Mouse (Mus musculus) forebrain, embryonic 15.5 days (tissue): ENCODE measurements at regions not wholly inside any gene's neighbourhood (a gene's known extent, or its start where the extent isn't known, plus 50 kb on each side); places are given as distances from the start of the nearest gene placed in this dataset.

Experiments used
- ATAC-seq: fragments of 200-750 bp; cut with Nextera tagmentation; replicated peaks from 2 replicates; pipeline ENCODE4 v1.8.0; 2017; ENCODE audit warnings: mild to moderate bottlenecking, moderate TSS enrichment, moderate library complexity
- H3K27ac ChIP-seq: fragments of 300-500 bp; sonication (generic); replicated peaks from 2 replicates; pipeline ENCODE4 v1.5.1; 2015; ENCODE audit warnings: mild to moderate bottlenecking, inconsistent platforms
- H3K27me3 ChIP-seq: fragments of 300-500 bp; sonication (generic); 2 replicates; pipeline ENCODE4 v1.6.1; 2015; ENCODE audit warnings: inconsistent platforms
- H3K36me3 ChIP-seq: fragments of 300-500 bp; sonication (generic); 2 replicates; pipeline ENCODE4 v1.6.1; 2015; ENCODE audit warnings: mild to moderate bottlenecking, inconsistent platforms
- H3K4me1 ChIP-seq: fragments of 300-500 bp; sonication (generic); 2 replicates; pipeline ENCODE4 v1.6.1; 2015; ENCODE audit warnings: inconsistent platforms
- H3K4me2 ChIP-seq: fragments of 300-500 bp; sonication (generic); replicated peaks from 2 replicates; pipeline ENCODE4 v1.6.1; 2015; ENCODE audit warnings: mild to moderate bottlenecking, inconsistent platforms
- H3K4me3 ChIP-seq: fragments of 300-500 bp; sonication (generic); 2 replicates; pipeline ENCODE4 v1.5.1; 2015; ENCODE audit warnings: mild to moderate bottlenecking, inconsistent platforms
- H3K9ac ChIP-seq: fragments of 300-500 bp; sonication (generic); replicated peaks from 2 replicates; pipeline ENCODE4 v1.6.1; 2015; ENCODE audit warnings: mild to moderate bottlenecking, inconsistent platforms
- H3K9me3 ChIP-seq: fragments of 300-500 bp; sonication (generic); 2 replicates; pipeline ENCODE4 v1.6.1; 2016; ENCODE audit warnings: inconsistent platforms
- WGBS: fragments of 180-500 bp; shearing (Covaris S2); methylation state at CpG from one replicate; pipeline ENCODE4 v1.1.7; 2015; ENCODE audit warnings: mixed read lengths; 5-methylcytosine and 5-hydroxymethylcytosine counted together

DNA sequence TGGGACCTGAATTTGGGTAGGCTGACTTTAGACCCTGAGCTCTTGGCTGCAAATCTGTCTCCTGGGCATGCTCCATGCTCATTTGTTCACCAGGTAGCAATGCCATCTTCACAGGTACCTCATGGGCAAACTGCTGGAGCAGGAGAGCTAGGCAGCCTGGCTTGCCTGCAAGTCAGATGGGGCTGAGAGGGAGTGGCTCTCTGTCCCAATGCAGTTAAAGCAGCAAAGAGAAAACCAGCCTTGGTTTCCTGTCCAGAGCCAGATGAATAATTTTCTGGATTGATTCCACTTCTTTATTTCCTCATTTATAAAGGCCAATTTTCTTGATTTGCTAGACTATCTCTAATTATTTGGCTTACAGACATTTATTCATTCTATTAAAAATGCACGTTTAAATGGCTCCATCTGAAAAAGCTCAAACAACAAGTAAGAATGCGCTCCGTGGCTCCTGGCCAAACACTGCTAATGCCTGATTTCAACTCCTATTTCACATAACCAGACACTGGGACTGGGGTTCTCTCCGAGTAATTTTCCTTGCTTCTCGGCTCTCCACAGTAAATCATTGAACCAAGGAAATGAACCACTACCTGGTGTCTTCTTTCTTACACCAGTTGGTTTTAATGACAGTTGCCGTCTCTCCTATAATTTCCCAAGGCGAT lies 60.5 kb downstream of the Rsl24d1 start:
- H3K4me1 ChIP-seq, result no peaks in the 10 kb centered on the region
- WGBS, result 54% methylated on average over 7 of the region's 7 CpGs
- no peak overlapping the region for H3K4me3 ChIP-seq
- H3K27ac ChIP-seq, result no peak overlapping the region
- H3K36me3 ChIP-seq, result no peaks in the 10 kb centered on the region
- H3K9ac ChIP-seq, result no peak overlapping the region
- H3K9me3 ChIP-seq, result no peaks in the 10 kb centered on the region
- no peak for ATAC-seq
- H3K4me2 ChIP-seq, result no peak overlapping the region
- H3K27me3 ChIP-seq, result no peaks in the 10 kb centered on the region

DNA sequence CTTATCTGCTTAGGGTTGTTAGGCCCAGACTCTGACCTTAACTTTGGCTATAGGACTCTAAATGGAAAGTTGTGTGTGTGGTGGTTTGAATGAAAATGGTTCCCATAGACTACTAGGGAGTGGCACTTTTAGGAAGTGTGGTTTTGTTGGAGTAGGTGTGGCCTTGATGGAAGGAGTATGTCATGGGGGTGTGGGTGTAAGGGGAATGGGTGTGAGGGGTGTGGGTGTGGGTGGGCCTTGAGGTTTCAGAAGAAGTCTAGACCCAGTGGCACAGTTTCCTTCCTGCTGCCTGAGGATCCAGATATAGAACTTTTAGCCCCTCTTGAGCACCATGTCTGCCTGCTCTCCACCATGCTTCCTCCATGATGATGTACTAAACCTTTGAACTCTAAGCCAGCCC lies 63.4 kb downstream of the Rsl24d1 start:
- no peaks in the 10 kb centered on the region for H3K36me3 ChIP-seq
- no peaks in the 10 kb centered on the region for H3K4me1 ChIP-seq
- no peak overlapping the region for H3K4me3 ChIP-seq
- no peak overlapping the region for H3K9ac ChIP-seq
- H3K27ac ChIP-seq, result no peak overlapping the region
- no peaks in the 10 kb centered on the region for H3K27me3 ChIP-seq
- H3K4me2 ChIP-seq, result no peak overlapping the region
- H3K9me3 ChIP-seq, result no peaks in the 10 kb centered on the region
- ATAC-seq, result no peak

DNA sequence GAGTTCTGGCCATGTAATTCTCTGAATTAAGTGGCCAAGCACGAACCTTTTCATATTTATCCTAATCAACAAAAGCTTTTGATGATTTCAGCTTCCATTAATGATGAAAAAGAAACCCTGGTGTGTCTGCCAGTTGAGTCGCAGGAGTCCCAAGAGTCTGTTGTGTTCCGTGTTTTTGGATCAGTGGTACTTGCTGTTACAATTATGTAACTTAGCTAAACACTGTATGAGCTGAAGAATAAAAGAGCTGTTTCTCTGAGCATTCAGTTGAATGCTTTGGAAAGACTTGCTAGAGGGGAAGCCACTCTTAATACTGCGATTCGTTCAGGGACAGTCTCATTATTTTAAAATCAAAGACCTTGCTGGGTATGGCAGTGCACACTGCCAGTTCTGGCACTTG lies 70.1 kb downstream of the Rsl24d1 start:
- no peaks in the 10 kb centered on the region for H3K9me3 ChIP-seq
- no peak for ATAC-seq
- H3K27me3 ChIP-seq, result no peaks in the 10 kb centered on the region
- H3K9ac ChIP-seq, result no peak overlapping the region
- no peaks in the 10 kb centered on the region for H3K4me1 ChIP-seq
- H3K36me3 ChIP-seq, result no peaks in the 10 kb centered on the region
- no peak overlapping the region for H3K27ac ChIP-seq
- 30% methylated on average over 5 of the region's 5 CpGs for WGBS
- H3K4me2 ChIP-seq, result no peak overlapping the region
- no peak overlapping the region for H3K4me3 ChIP-seq

- 42% methylated on average over 3 of the region's 3 CpGs for WGBS
- Histone ChIP-seq H3K36me3 (no peaks in the 10 kb centered on the region), H3K4me1 (no peaks in the 10 kb centered on the region), H3K4me3 (no peak overlapping the region), H3K4me2 (no peak overlapping the region), H3K9ac (no peak overlapping the region), H3K9me3 (no peaks in the 10 kb centered on the region), H3K27ac (no peak overlapping the region), H3K27me3 (no peaks in the 10 kb centered on the region)
- ATAC-seq, result no peak
These were observed 71.7 kb downstream of the Rsl24d1 start for GRCm38 (mm10) chr9:73184908-73185307.

DNA sequence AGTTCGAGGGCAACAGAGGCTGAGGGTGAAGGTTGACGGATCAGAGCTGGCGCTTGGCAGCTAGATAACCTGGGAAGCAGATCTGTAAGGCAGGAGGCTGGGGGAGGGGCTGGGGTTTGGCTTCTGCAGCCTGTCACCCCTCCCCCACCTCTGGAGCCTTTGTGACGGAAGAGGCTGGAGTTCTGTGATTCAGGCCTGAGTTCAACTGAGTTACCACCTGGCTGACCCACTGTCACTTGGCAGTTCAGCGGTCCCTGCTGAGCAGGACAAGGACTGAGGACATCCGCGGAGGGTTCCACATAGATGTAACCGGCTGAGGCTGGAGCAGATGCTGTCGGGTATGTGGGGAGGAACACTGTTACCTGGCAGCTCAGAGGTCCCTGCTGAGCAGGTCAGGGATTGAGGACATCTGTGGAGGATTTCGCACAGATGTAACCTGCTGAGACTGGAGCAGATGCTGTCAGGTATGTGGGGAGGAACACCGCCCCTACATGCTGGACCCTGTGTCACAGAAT lies 79.1 kb downstream of the Rsl24d1 start:
- no peak for ATAC-seq

GRCm38 (mm10) chr9:73198261-73199085 lies 85.2 kb downstream of the Rsl24d1 start:
- Histone ChIP-seq H3K9ac (no peak overlapping the region), H3K4me1 (no peaks in the 10 kb centered on the region), H3K4me2 (no peak overlapping the region), H3K27me3 (no peaks in the 10 kb centered on the region), H3K4me3 (no peak overlapping the region), H3K36me3 (no peaks in the 10 kb centered on the region), H3K9me3 (no peaks in the 10 kb centered on the region), H3K27ac (no peak overlapping the region)
- peak; percentile 71 for ATAC-seq
- WGBS, result 81% methylated on average over 10 of the region's 10 CpGs

More for the DNA sequence above, 79.1 kb downstream of the Rsl24d1 start:
- Histone ChIP-seq H3K27ac (no peak overlapping the region), H3K9ac (no peak overlapping the region), H3K4me3 (no peak overlapping the region), H3K27me3 (no peaks in the 10 kb centered on the region), H3K4me2 (no peak overlapping the region), H3K36me3 (no peaks in the 10 kb centered on the region), H3K4me1 (peaks cover 3% of the 10 kb centered on the region; the same call in 1 of the 2 replicates), H3K9me3 (no peaks in the 10 kb centered on the region)
- WGBS, result 21% methylated on average over 11 of the region's 11 CpGs

GRCm38 (mm10) chr9:73223111-73223510 lies 109.9 kb downstream of the Rsl24d1 start:
- H3K4me3 ChIP-seq, result no peak overlapping the region
- H3K9ac ChIP-seq, result no peak overlapping the region
- no peak for ATAC-seq
- no peaks in the 10 kb centered on the region for H3K27me3 ChIP-seq
- no peaks in the 10 kb centered on the region for H3K9me3 ChIP-seq
- H3K36me3 ChIP-seq, result no peaks in the 10 kb centered on the region
- H3K4me2 ChIP-seq, result no peak overlapping the region
- H3K4me1 ChIP-seq, result no peaks in the 10 kb centered on the region
- WGBS, result 74% methylated on average over 6 of the region's 6 CpGs
- H3K27ac ChIP-seq, result no peak overlapping the region

DNA sequence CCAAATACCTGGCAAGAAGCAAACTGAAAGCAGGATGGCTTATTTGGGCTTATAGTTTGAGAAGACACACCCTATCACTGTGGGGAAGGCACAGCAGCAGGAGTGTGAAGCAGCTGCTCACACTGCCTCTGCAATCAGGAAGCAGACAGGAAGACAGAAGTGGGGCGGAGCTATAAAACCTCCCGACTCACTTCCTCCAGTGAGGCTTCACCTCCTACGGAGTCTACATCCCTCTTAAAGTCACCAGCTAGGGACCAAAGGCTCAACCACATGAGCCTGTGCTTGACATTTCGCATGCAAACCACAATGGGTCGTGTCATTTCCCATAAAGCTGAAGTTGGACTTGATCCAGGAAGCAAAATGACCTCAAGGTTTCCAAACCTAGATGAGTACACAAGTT lies 127.0 kb downstream of the Rsl24d1 start:
- no peaks in the 10 kb centered on the region for H3K27me3 ChIP-seq
- H3K4me2 ChIP-seq, result no peak overlapping the region
- no peaks in the 10 kb centered on the region for H3K36me3 ChIP-seq
- ATAC-seq, result no peak
- no peaks in the 10 kb centered on the region for H3K9me3 ChIP-seq
- no peak overlapping the region for H3K4me3 ChIP-seq
- 79% methylated on average over 5 of the region's 5 CpGs for whole genome bisulfite sequencing
- no peak overlapping the region for H3K9ac ChIP-seq
- H3K27ac ChIP-seq, result no peak overlapping the region
- no peaks in the 10 kb centered on the region for H3K4me1 ChIP-seq

DNA sequence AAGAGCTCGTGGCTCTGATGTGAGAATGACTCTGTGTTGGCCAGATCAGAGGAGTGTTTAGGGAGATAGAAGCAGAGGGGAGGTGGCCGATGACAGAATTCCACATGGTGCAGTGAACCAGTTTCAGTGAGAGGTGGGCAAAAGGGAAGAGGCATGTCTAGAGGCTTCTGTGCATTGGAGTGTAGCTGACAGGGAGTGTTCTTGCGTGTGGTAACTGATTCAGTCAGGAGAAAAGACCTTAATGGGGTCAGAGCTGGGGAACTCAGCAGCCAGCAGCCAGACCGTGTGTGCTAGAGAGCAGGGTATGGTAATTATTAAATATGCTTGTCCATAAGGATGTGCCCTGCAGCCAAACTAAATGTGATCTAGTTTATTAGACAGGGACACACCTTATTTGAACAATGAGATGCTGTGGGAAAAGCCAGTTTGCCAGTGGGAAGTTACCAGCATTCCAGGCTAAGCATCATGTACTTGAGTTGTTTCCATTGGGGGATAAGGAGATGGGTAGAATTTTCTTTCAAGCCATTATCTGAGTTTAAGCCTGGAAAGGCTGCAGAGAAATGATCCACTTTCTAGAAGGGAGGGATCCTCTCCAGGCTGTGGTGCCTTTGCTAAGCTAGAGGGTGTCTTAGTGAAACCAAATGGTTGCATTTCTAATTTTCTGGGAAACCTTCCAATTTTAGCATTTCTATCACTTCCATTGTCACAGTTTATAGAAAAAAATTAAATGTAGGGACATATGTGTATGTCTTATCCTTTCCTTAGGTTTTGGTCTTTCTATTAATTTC lies 129.5 kb downstream of the Rsl24d1 start:
- H3K9me3 ChIP-seq, result no peaks in the 10 kb centered on the region
- H3K4me3 ChIP-seq, result no peak overlapping the region
- H3K4me1 ChIP-seq, result no peaks in the 10 kb centered on the region
- WGBS, result 68% methylated on average over 4 of the region's 4 CpGs
- H3K27me3 ChIP-seq, result no peaks in the 10 kb centered on the region
- H3K36me3 ChIP-seq, result no peaks in the 10 kb centered on the region
- no peak; the same call in 1 of the 2 replicates for ATAC-seq
- no peak overlapping the region for H3K4me2 ChIP-seq
- H3K27ac ChIP-seq, result no peak overlapping the region
- H3K9ac ChIP-seq, result no peak overlapping the region

- no peak overlapping the region for H3K9ac ChIP-seq
- no peaks in the 10 kb centered on the region for H3K9me3 ChIP-seq
- WGBS, result 69% methylated on average over 3 of the region's 3 CpGs
- no peak overlapping the region for H3K4me3 ChIP-seq
- no peak overlapping the region for H3K4me2 ChIP-seq
- H3K36me3 ChIP-seq, result no peaks in the 10 kb centered on the region
- H3K4me1 ChIP-seq, result no peaks in the 10 kb centered on the region
- no peaks in the 10 kb centered on the region for H3K27me3 ChIP-seq
- ATAC-seq, result no peak
- no peak overlapping the region for H3K27ac ChIP-seq
These were observed 131.0 kb downstream of the Rsl24d1 start for GRCm38 (mm10) chr9:73244177-73244576.

DNA sequence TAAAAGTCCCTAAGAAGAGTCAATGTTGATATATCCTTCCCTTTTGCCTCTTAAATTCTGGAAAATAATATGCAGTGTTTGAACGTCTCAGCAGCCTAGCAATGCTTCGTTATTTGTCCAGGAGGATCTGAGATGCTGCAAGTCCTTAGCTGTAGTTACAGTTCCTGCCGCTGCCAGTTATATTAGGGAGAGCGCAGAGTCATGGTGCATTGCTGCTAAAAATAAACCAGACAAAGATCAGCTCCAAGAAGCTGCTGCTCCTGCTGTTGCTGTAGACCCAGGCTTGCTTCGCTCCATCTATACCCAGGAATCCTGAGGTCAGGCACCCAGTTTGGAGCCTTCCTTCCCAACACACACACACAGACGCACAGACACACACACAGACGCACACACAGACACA lies 132.3 kb downstream of the Rsl24d1 start:
- no peaks in the 10 kb centered on the region for H3K9me3 ChIP-seq
- no peaks in the 10 kb centered on the region for H3K27me3 ChIP-seq
- 69% methylated on average over 7 of the region's 7 CpGs for WGBS
- H3K9ac ChIP-seq, result no peak overlapping the region
- H3K4me1 ChIP-seq, result no peaks in the 10 kb centered on the region
- no peak for ATAC-seq
- no peaks in the 10 kb centered on the region for H3K36me3 ChIP-seq
- H3K27ac ChIP-seq, result no peak overlapping the region
- no peak overlapping the region for H3K4me2 ChIP-seq
- H3K4me3 ChIP-seq, result no peak overlapping the region

- Histone ChIP-seq H3K27me3 (no peaks in the 10 kb centered on the region), H3K9me3 (no peaks in the 10 kb centered on the region), H3K4me3 (no peak overlapping the region), H3K36me3 (no peaks in the 10 kb centered on the region), H3K27ac (no peak overlapping the region), H3K4me2 (no peak overlapping the region), H3K9ac (no peak overlapping the region), H3K4me1 (0 out of 2 replicates have a peak, but pooled peaks cover 4% of the 10 kb centered on the region)
- 59% methylated on average over 9 of the region's 9 CpGs for WGBS
- ATAC-seq, result peak; percentile 78
These were observed 144.9 kb downstream of the Rsl24d1 start for GRCm38 (mm10) chr9:73258171-73258570.
